Mouse (Mus musculus) lung, embryonic 16.5 days (tissue): ENCODE results near the gene Tubb4b. TPM values are rescaled to one million over a fixed set of nuclear protein-coding genes. Genes with fewer than 3 reads are reported as not detected.
A peak's percentile ranks its signal among the peaks of the same experiment; 100 is the strongest.

Experiments used
- ATAC-seq: fragments of 200-750 bp; cut with Nextera tagmentation; 2 replicates; pipeline ENCODE4 v1.8.0; 2017; ENCODE audit warnings: low read depth, mild to moderate bottlenecking, moderate library complexity
- H3K27ac ChIP-seq: fragments of 300-500 bp; sonication (generic); 2 replicates; pipeline ENCODE4 v1.5.1; 2014; ENCODE audit warnings: mild to moderate bottlenecking, control low read depth, low read length
- H3K27me3 ChIP-seq: fragments of 300-500 bp; sonication (generic); 2 replicates; pipeline ENCODE4 v1.6.1; 2014; ENCODE audit warnings: low read depth, low read length, mixed read lengths; ENCODE audit not compliant: control insufficient read depth, insufficient read depth
- H3K36me3 ChIP-seq: fragments of 300-500 bp; sonication (generic); 2 replicates; pipeline ENCODE4 v1.6.1; 2014; ENCODE audit warnings: low read length; ENCODE audit not compliant: control insufficient read depth, insufficient read depth
- H3K4me1 ChIP-seq: fragments of 300-500 bp; sonication (generic); replicated peaks from 2 replicates; pipeline ENCODE4 v1.6.1; 2014; ENCODE audit warnings: low read length, mixed read lengths; ENCODE audit not compliant: control insufficient read depth, insufficient read depth
- H3K4me2 ChIP-seq: fragments of 300-500 bp; sonication (generic); 2 replicates; pipeline ENCODE4 v1.6.1; 2014; ENCODE audit warnings: low read depth, low read length, control low read depth
- H3K4me3 ChIP-seq: fragments of 300-500 bp; sonication (generic); 2 replicates; pipeline ENCODE4 v1.5.1; 2014; ENCODE audit warnings: mild to moderate bottlenecking, low read length, control low read depth
- H3K9ac ChIP-seq: fragments of 300-500 bp; sonication (generic); 2 replicates; pipeline ENCODE4 v1.6.1; 2014; ENCODE audit warnings: low read length, control low read depth
- H3K9me3 ChIP-seq: fragments of 300-500 bp; sonication (generic); 2 replicates; pipeline ENCODE4 v1.6.1; 2016; ENCODE audit warnings: low read length; ENCODE audit not compliant: control insufficient read depth
- WGBS: fragments of 180-500 bp; shearing (Covaris S2); extraction: QIAGEN DNeasy Blood & Tissue Kit; methylation state at CpG from one replicate; pipeline ENCODE4 v1.1.7; 2014; 5-methylcytosine and 5-hydroxymethylcytosine counted together
- polyA plus RNA-seq: library from polyadenylated mRNA; unstranded; fragments of >200 nt; fragmentation: Nextera tagmentation; extraction: Ambion mirVana; gene quantifications from 2 replicates; pipeline ENCODE4 v1.2.1, GENCODE M21; 2015

Gene Tubb4b
- polyA plus RNA-seq, 1 experiment from 2014 or later, result 677 TPM

GRCm38 (mm10) chr2:25252331-25252730 is 27.8 kb upstream of the Tubb4b start:
- no peaks in the 10 kb centered on the region for H3K27me3 ChIP-seq
- H3K4me3 ChIP-seq, result no peak overlapping the region
- 69% methylated on average over 1 of the region's 1 CpGs for WGBS
- peaks cover 12% of the 10 kb centered on the region for H3K4me1 ChIP-seq
- H3K9ac ChIP-seq, result no peak overlapping the region
- ATAC-seq, result no peak
- no peak overlapping the region for H3K4me2 ChIP-seq
- H3K27ac ChIP-seq, result no peak overlapping the region
- no peaks in the 10 kb centered on the region for H3K9me3 ChIP-seq
- peaks cover 22% of the 10 kb centered on the region for H3K36me3 ChIP-seq

DNA sequence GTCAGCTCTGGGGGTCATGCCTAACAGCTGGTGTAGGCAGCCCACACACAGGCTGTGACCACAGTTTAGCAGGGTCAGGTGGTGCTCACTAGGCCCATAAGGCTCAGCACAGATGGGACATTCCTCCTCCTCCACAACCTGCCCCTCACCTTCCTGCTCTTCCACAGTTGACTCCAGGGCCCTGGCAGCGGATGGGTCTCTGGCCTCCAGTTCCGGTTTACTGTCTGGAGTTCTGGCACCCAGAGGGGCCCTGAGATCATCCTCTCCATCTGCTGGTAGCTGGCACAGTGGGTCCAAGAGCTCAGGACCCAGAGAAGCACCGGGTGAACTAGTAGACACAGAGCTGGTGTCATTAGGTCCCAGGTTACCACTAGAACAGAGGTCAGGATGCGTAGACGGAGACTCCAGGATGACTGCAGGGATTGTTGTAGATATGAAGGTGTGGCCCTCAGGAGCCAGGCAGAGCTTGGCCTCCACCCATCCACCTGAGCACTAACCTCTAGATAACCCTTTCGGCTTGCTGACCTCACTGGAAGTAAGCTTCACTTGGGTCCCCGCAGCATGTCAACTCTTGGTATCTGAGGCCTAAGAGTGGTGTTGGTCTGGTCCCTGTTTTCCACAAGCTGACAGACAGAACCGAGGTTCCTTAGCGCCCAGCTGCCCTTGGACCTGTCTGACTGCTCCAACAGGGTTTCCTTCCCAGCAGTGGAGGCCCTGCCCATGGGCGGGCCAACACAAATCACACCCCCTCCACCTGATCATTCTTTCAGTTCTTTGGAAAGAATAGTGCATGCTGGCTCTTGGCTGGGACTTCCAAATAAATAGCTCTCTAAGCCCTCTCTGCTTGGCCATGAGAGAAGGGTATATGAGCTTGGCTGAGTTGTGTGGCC is 21.9 kb upstream of the Tubb4b start, which contains the start of gene AL732309.1:
TSS of gene AL732309.1 (minus strand) at position 681 of the 890 bp plus-strand sequence.
- Histone ChIP-seq H3K27ac (no peak within 1 kb of the TSS), H3K9me3 (no peaks in the 10 kb centered on the region), H3K4me1 (no peaks in the 10 kb centered on the region), H3K36me3 (peaks cover 17% of the 10 kb centered on the region), H3K27me3 (peaks cover 19% of the 10 kb centered on the region), H3K4me2 (no peak within 1 kb of the TSS), H3K9ac (no peak within 1 kb of the TSS), H3K4me3 (no peak within 1 kb of the TSS)
- ATAC-seq, result no peak
- WGBS, result 80% methylated on average over 10 of the region's 10 CpGs

GRCm38 (mm10) chr2:25244144-25244543 is 19.6 kb upstream of the Tubb4b start:
- ATAC-seq, result no peak
- Histone ChIP-seq H3K4me3 (no peak overlapping the region), H3K36me3 (peaks cover 8% of the 10 kb centered on the region; the same call in 1 of the 2 replicates), H3K4me2 (no peak overlapping the region), H3K27ac (no peak overlapping the region), H3K9ac (no peak overlapping the region), H3K4me1 (peaks cover 8% of the 10 kb centered on the region), H3K27me3 (peaks cover 19% of the 10 kb centered on the region), H3K9me3 (no peaks in the 10 kb centered on the region)
- WGBS, result 85% methylated on average over 4 of the region's 4 CpGs

- Histone ChIP-seq H3K9ac (no peak overlapping the region), H3K27me3 (peaks cover 19% of the 10 kb centered on the region)
- no peak for ATAC-seq
Measured at GRCm38 (mm10) chr2:25243342-25243741, 18.8 kb upstream of the Tubb4b start.

GRCm38 (mm10) chr2:25242101-25242506 is 17.6 kb upstream of the Tubb4b start, which contains the start of the genes Rnf208 and Cysrt1:
TSS of gene Rnf208 (plus strand) at chr2:25242255.
TSS of gene Cysrt1 (minus strand) at chr2:25242452.
- Histone ChIP-seq H3K27ac (no peak within 1 kb of the TSS), H3K9me3 (no peaks in the 10 kb centered on the region), H3K4me3 (peak within 1 kb of the TSS; percentile 60), H3K4me1 (peaks cover 8% of the 10 kb centered on the region), H3K27me3 (peaks cover 19% of the 10 kb centered on the region), H3K36me3 (no peaks in the 10 kb centered on the region), H3K4me2 (peak within 1 kb of the TSS; percentile 96), H3K9ac (peak within 1 kb of the TSS; percentile 66)
- no peak for ATAC-seq
- WGBS, result 2% methylated on average over 46 of the region's 59 CpGs

More at GRCm38 (mm10) chr2:25243342-25243741, 18.8 kb upstream of the Tubb4b start:
- H3K4me1 ChIP-seq, result peaks cover 8% of the 10 kb centered on the region
- H3K4me3 ChIP-seq, result no peak overlapping the region
- 0 out of 2 replicates have a peak, but pooled peaks cover 5% of the 10 kb centered on the region for H3K36me3 ChIP-seq
- WGBS, result 68% methylated on average over 8 of the region's 8 CpGs
- no peak overlapping the region for H3K27ac ChIP-seq
- no peaks in the 10 kb centered on the region for H3K9me3 ChIP-seq
- H3K4me2 ChIP-seq, result no peak overlapping the region

- peak; percentile 15 for ATAC-seq
- no peak overlapping the region for H3K27ac ChIP-seq
- 13% methylated on average over 6 of the region's 6 CpGs for WGBS
- H3K4me2 ChIP-seq, result peak overlapping the region; percentile 96
- H3K9ac ChIP-seq, result peak overlapping the region; percentile 66
- H3K4me3 ChIP-seq, result peak overlapping the region; percentile 60
- H3K27me3 ChIP-seq, result peaks cover 19% of the 10 kb centered on the region
- no peaks in the 10 kb centered on the region for H3K9me3 ChIP-seq
- H3K36me3 ChIP-seq, result no peaks in the 10 kb centered on the region
- H3K4me1 ChIP-seq, result peaks cover 8% of the 10 kb centered on the region
Measured at GRCm38 (mm10) chr2:25241438-25241775, 16.9 kb upstream of the Tubb4b start.

DNA sequence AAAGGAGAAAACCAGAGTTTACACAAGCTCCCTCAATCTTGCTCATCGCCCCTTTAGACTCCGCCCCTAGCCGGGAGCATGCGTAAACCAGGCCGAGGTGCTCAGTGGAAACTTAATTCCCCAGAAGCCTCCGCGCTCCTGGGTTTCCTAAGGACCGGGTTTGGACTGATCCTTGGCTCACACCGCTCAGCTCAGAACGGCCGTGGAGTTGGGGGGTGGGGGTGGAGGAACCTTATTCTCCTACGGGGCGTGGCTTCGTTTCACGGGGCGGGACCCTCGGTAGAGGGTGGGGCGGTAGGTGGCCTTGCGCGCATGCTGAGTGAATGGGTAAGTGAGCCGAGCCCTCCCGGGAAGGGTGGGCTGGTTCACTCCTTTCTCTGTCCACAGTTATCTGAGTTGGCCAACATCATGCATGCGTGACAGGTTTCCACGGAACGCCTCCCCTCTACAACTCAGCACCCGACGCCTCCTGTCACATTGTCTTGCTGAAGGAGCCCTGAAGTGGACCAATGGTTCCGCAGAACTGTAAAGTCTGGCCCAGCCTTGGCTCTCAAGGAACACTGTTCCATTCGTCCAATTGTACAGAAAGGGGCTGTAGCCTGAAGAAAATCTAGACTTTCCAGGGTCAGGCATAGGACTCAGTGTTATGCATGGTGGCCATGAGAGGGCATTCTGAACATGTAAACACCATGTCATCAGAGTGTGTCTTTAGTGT is 16.4 kb upstream of the Tubb4b start:
- no peak overlapping the region for H3K27ac ChIP-seq
- H3K9ac ChIP-seq, result peak overlapping the region; percentile 58
- H3K4me3 ChIP-seq, result peak overlapping the region; percentile 40
- no peaks in the 10 kb centered on the region for H3K9me3 ChIP-seq
- 2% methylated on average over 29 of the region's 29 CpGs for WGBS
- peak; percentile 88 for ATAC-seq
- H3K4me1 ChIP-seq, result peaks cover 8% of the 10 kb centered on the region
- H3K27me3 ChIP-seq, result peaks cover 19% of the 10 kb centered on the region
- no peaks in the 10 kb centered on the region for H3K36me3 ChIP-seq
- peak overlapping the region; percentile 96 for H3K4me2 ChIP-seq

DNA sequence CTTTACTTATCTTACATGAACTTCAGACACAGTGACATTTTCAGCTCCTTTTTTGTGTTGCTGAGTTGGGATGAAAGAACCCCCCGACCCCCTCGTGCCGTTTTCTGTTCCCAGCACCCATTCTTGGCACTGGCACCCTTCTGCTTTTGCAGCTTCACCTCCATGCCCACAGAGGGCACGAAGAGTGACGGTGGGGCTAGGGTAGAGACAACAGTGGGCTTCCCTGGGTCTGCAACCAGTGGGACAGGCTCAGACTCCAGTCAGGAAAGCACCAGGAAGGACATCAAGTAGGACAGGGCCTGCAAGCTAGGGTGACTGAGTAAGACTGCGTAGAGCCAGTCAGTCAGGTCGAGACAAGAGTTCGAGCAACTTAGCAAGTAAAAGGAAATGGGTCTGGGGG is 15.8 kb upstream of the Tubb4b start:
- Histone ChIP-seq H3K36me3 (no peaks in the 10 kb centered on the region), H3K4me3 (peak overlapping the region; percentile 40), H3K27me3 (peaks cover 19% of the 10 kb centered on the region), H3K4me1 (peaks cover 8% of the 10 kb centered on the region), H3K4me2 (peak overlapping the region; percentile 96), H3K9me3 (no peaks in the 10 kb centered on the region), H3K27ac (no peak overlapping the region), H3K9ac (peak overlapping the region; percentile 58)
- 41% methylated on average over 8 of the region's 8 CpGs for whole genome bisulfite sequencing
- peak; percentile 3; the same call in 1 of the 2 replicates for ATAC-seq

DNA sequence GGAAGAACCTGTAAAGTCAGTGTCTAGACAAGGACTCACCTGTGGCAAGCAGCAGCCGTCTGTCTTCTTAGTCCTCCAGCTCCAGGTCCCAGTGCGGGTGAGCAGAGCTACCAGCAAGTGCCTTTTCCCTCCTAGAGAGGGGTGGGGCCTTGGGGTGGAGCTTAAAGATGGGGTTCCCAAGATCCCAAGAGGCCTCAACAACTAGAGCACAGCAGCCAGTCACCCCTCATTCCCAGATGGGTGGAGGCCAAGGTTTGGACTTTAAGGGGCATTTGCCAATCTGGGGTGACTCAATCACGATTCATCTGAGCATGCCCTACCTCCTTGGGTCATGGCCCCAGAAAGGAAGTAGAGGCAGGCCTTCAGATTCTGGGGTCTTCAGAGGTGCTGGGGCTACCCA is 15.3 kb upstream of the Tubb4b start:
- no peak overlapping the region for H3K9ac ChIP-seq
- WGBS, result 79% methylated on average over 3 of the region's 3 CpGs
- H3K36me3 ChIP-seq, result no peaks in the 10 kb centered on the region
- H3K27ac ChIP-seq, result no peak overlapping the region
- no peaks in the 10 kb centered on the region for H3K9me3 ChIP-seq
- peaks cover 19% of the 10 kb centered on the region for H3K27me3 ChIP-seq
- H3K4me3 ChIP-seq, result no peak overlapping the region
- no peak overlapping the region for H3K4me2 ChIP-seq
- ATAC-seq, result no peak
- H3K4me1 ChIP-seq, result peaks cover 8% of the 10 kb centered on the region
